Mouse (Mus musculus): Measurements from ENCODE around the gene Rps6ka3.
A peak's percentile ranks its signal among the peaks of the same experiment; 100 is the strongest.

DNA sequence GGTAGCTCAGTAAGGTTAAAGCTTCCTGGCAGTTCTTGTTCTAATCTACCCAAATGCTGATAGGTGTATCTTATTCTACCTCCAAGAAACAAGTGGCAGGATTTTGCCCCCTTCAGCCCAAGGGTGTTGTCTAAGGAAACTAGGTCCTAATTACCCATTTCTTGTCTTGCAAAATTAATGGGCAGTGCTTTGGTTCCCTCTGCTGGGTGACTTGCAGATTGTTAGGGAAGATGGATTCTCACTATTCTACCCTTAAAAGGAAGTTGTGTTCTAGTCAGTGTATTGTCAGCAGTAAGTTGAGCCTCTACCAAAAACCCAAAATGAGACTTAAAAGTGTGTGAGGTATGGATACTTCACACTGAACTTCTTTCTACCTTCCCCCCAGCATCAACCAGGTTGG lies 59.0 kb downstream of the Rps6ka3 start:
- TF ChIP-seq CTCF (IDR thresholded peaks at IDR 0.05; ENCODE audit: extremely low read depth, insufficient read depth, low read length) (0 out of 2 replicates have a peak, but pooled peaks have one; percentile 18), POLR2A (IDR thresholded peaks at IDR 0.05; ENCODE audit: extremely low read depth, insufficient read depth, low read length) (no peak)

Data from cortical plate, adult 2 months (tissue).